Mouse (Mus musculus): ENCODE results near the gene Brsk1. TPM values are rescaled to one million over a fixed set of nuclear protein-coding genes. Genes with fewer than 3 reads are reported as not detected.
A peak's percentile ranks its signal among the peaks of the same experiment; 100 is the strongest.

The Brsk1 gene
- polyA plus RNA-seq, 1 experiment from 2014 or later = 2.1 TPM

DNA sequence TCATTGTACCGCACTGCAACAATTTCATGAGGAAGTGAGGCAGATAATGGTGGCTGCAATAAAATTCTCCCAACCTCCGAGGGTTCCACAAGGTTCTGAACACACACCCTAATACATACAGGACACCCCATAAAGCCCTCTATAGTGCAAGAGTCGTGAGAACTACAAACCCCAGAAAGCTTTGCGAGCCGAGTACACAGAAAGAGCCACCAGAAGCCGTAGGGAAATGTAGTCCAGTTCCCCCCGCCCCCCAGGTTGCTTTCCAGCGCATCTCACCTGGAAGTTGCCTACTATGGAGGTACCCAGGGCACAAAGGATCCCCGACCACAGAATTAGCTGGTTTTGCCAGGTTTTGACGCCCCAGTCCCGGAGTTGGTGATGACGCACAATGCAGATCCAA, 33.1 kb downstream of the Brsk1 start:
- WGBS = 37% methylated on average over 12 of the region's 12 CpGs
- no peaks in the 10 kb centered on the region for H3K27me3 ChIP-seq (ENCODE audit: control insufficient read depth, insufficient read depth, low read length)
- H3K9ac ChIP-seq (replicated peaks; ENCODE audit: low read length) = no peak overlapping the region
- no peaks in the 10 kb centered on the region for H3K4me1 ChIP-seq (ENCODE audit: control insufficient read depth, insufficient read depth, low read length)
- H3K4me3 ChIP-seq (ENCODE audit: low read depth, low read length) = 0 out of 2 replicates have a peak overlapping the region, but pooled peaks have one; percentile 12
- no peak for ATAC-seq (replicated peaks; ENCODE audit: insufficient number of reproducible peaks, low FRiP score, low TSS enrichment, low read depth)
- no peak overlapping the region for H3K27ac ChIP-seq (replicated peaks; ENCODE audit: low read depth, low read length)
- no peaks in the 10 kb centered on the region for H3K9me3 ChIP-seq (replicated peaks; ENCODE audit: control insufficient read depth, low read length)
- H3K4me2 ChIP-seq (ENCODE audit: low read depth, low read length) = peak overlapping the region; percentile 25; the same call in 1 of the 2 replicates
- H3K36me3 ChIP-seq (replicated peaks; ENCODE audit: control insufficient read depth, insufficient read depth, low read depth, low read length) = no peaks in the 10 kb centered on the region
- DNase-seq (ENCODE audit: low spot score) = peak; percentile 45

- no peak overlapping the region for H3K4me3 ChIP-seq (ENCODE audit: low read depth, low read length)
- no peak overlapping the region for H3K9ac ChIP-seq (replicated peaks; ENCODE audit: low read length)
- no peaks in the 10 kb centered on the region for H3K4me1 ChIP-seq (ENCODE audit: control insufficient read depth, insufficient read depth, low read length)
- H3K36me3 ChIP-seq (replicated peaks; ENCODE audit: control insufficient read depth, insufficient read depth, low read depth, low read length) = no peaks in the 10 kb centered on the region
- H3K27me3 ChIP-seq (ENCODE audit: control insufficient read depth, insufficient read depth, low read length) = no peaks in the 10 kb centered on the region
- 79% methylated on average over 3 of the region's 3 CpGs for WGBS
- no peak for ATAC-seq (replicated peaks; ENCODE audit: insufficient number of reproducible peaks, low FRiP score, low TSS enrichment, low read depth)
- H3K27ac ChIP-seq (replicated peaks; ENCODE audit: low read depth, low read length) = no peak overlapping the region
- H3K4me2 ChIP-seq (ENCODE audit: low read depth, low read length) = no peak overlapping the region
- no peak for DNase-seq (ENCODE audit: low spot score)
- no peaks in the 10 kb centered on the region for H3K9me3 ChIP-seq (replicated peaks; ENCODE audit: control insufficient read depth, low read length)
These were observed 34.0 kb downstream of the Brsk1 start for GRCm38 (mm10) chr7:4724359-4724758.

DNA sequence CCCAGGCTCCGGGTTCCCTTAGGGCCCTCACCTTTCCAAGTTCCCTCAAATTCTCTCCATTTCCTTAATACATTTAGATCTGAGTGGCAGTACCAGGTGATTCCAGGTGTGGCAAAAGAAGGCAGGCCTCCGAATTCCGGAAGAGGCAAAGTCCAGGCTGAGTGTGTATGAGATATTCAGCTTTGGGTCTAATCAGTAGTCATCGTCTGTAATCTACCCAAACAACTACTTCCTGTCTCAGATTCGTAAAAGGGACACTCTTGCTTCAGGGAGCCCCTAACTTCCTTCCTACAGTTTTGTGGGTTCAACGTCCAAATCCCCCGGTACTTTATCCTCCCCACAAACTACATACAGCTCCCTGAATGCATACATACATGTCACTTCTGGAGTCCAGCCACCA, 34.8 kb downstream of the Brsk1 start, which contains the start of gene Tmem150b:
TSS of gene Tmem150b (minus strand) at position 81 of the 400 bp plus-strand sequence.
- H3K4me3 ChIP-seq (ENCODE audit: low read depth, low read length) = no peak within 1 kb of the TSS
- no peaks in the 10 kb centered on the region for H3K36me3 ChIP-seq (replicated peaks; ENCODE audit: control insufficient read depth, insufficient read depth, low read depth, low read length)
- H3K4me2 ChIP-seq (ENCODE audit: low read depth, low read length) = no peak within 1 kb of the TSS
- ATAC-seq (replicated peaks; ENCODE audit: insufficient number of reproducible peaks, low FRiP score, low TSS enrichment, low read depth) (no peak), DNase-seq (ENCODE audit: low spot score) (no peak)
- H3K27me3 ChIP-seq (ENCODE audit: control insufficient read depth, insufficient read depth, low read length) = no peaks in the 10 kb centered on the region
- H3K4me1 ChIP-seq (ENCODE audit: control insufficient read depth, insufficient read depth, low read length) = no peaks in the 10 kb centered on the region
- 83% methylated on average over 7 of the region's 7 CpGs for WGBS
- H3K27ac ChIP-seq (replicated peaks; ENCODE audit: low read depth, low read length) = no peak within 1 kb of the TSS
- no peak within 1 kb of the TSS for H3K9ac ChIP-seq (replicated peaks; ENCODE audit: low read length)
- no peaks in the 10 kb centered on the region for H3K9me3 ChIP-seq (replicated peaks; ENCODE audit: control insufficient read depth, low read length)

DNA sequence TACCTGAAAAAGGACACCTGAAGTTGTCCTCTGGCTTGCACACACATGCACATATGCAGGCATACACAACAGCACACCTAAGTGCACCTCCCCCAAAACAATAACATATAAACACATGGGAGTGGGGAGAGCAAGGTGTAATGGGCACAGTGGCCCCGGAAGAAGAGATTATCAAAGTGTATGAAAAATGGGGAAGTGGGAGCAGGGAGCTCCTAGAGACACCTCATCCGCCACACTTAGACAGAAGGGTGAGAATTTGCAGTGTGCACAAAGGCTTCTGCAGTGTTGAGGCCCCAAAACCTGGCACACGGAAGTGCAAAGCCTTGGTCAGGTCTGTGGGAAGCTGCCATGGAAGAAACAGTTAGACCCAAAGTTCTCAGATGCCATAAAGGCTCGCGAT, 40.7 kb downstream of the Brsk1 start:
- Histone ChIP-seq H3K4me2 (ENCODE audit: low read depth, low read length) (no peak overlapping the region), H3K4me1 (ENCODE audit: control insufficient read depth, insufficient read depth, low read length) (no peaks in the 10 kb centered on the region), H3K27ac (replicated peaks; ENCODE audit: low read depth, low read length) (no peak overlapping the region), H3K4me3 (ENCODE audit: low read depth, low read length) (no peak overlapping the region), H3K36me3 (replicated peaks; ENCODE audit: control insufficient read depth, insufficient read depth, low read depth, low read length) (no peaks in the 10 kb centered on the region), H3K9me3 (replicated peaks; ENCODE audit: control insufficient read depth, low read length) (no peaks in the 10 kb centered on the region), H3K27me3 (ENCODE audit: control insufficient read depth, insufficient read depth, low read length) (no peaks in the 10 kb centered on the region), H3K9ac (replicated peaks; ENCODE audit: low read length) (no peak overlapping the region)
- no peak for DNase-seq (ENCODE audit: low spot score)
- WGBS = 86% methylated on average over 5 of the region's 5 CpGs
- ATAC-seq (replicated peaks; ENCODE audit: insufficient number of reproducible peaks, low FRiP score, low TSS enrichment, low read depth) = no peak

- no peak for ATAC-seq (replicated peaks; ENCODE audit: insufficient number of reproducible peaks, low FRiP score, low TSS enrichment, low read depth)
- no peak overlapping the region for H3K4me3 ChIP-seq (ENCODE audit: low read depth, low read length)
- H3K9ac ChIP-seq (replicated peaks; ENCODE audit: low read length) = no peak overlapping the region
- DNase-seq (ENCODE audit: low spot score) = no peak
- no peak overlapping the region for H3K27ac ChIP-seq (replicated peaks; ENCODE audit: low read depth, low read length)
- H3K9me3 ChIP-seq (replicated peaks; ENCODE audit: control insufficient read depth, low read length) = no peaks in the 10 kb centered on the region
- no peaks in the 10 kb centered on the region for H3K27me3 ChIP-seq (ENCODE audit: control insufficient read depth, insufficient read depth, low read length)
- H3K4me2 ChIP-seq (ENCODE audit: low read depth, low read length) = no peak overlapping the region
- no peaks in the 10 kb centered on the region for H3K4me1 ChIP-seq (ENCODE audit: control insufficient read depth, insufficient read depth, low read length)
- 66% methylated on average over 6 of the region's 6 CpGs for WGBS
- no peaks in the 10 kb centered on the region for H3K36me3 ChIP-seq (replicated peaks; ENCODE audit: control insufficient read depth, insufficient read depth, low read depth, low read length)
These were observed 42.6 kb downstream of the Brsk1 start for GRCm38 (mm10) chr7:4732968-4733392.

DNA sequence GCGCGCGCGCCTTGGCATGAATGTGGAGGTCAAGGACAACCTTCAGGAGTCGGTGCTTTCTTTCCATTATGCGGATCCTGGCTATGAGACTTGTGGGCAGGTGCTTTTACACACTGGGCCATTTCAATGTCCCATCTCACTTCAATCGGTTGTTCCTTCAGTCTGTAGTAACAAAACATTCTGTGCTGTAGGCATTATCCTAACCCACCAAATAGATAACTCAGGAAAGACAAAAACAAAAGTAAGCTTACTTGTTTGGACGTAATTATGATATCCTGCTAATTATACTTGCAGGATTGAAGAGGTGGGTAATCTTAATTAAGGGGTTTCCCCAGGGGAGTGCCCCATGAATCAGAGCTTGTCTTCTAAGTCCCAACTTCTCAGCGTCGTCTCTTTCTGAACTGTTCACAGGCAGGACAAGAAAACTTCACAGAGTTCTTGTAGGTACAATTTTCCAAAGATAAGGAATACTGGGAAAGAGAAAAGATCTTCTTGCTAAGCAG, 48.7 kb downstream of the Brsk1 start:
- Histone ChIP-seq H3K9ac (replicated peaks; ENCODE audit: low read length) (no peak overlapping the region; the same call in 1 of the 2 replicates), H3K4me2 (ENCODE audit: low read depth, low read length) (peak overlapping the region; percentile 27), H3K4me3 (ENCODE audit: low read depth, low read length) (peak overlapping the region; percentile 21), H3K27me3 (ENCODE audit: control insufficient read depth, insufficient read depth, low read length) (no peaks in the 10 kb centered on the region), H3K4me1 (ENCODE audit: control insufficient read depth, insufficient read depth, low read length) (no peaks in the 10 kb centered on the region), H3K9me3 (replicated peaks; ENCODE audit: control insufficient read depth, low read length) (no peaks in the 10 kb centered on the region), H3K27ac (replicated peaks; ENCODE audit: low read depth, low read length) (no peak overlapping the region; the same call in 1 of the 2 replicates), H3K36me3 (replicated peaks; ENCODE audit: control insufficient read depth, insufficient read depth, low read depth, low read length) (peaks cover 2% of the 10 kb centered on the region)
- DNase-seq (ENCODE audit: low spot score) = no peak
- ATAC-seq (replicated peaks; ENCODE audit: insufficient number of reproducible peaks, low FRiP score, low TSS enrichment, low read depth) = no peak
- WGBS = 45% methylated on average over 10 of the region's 10 CpGs

DNA sequence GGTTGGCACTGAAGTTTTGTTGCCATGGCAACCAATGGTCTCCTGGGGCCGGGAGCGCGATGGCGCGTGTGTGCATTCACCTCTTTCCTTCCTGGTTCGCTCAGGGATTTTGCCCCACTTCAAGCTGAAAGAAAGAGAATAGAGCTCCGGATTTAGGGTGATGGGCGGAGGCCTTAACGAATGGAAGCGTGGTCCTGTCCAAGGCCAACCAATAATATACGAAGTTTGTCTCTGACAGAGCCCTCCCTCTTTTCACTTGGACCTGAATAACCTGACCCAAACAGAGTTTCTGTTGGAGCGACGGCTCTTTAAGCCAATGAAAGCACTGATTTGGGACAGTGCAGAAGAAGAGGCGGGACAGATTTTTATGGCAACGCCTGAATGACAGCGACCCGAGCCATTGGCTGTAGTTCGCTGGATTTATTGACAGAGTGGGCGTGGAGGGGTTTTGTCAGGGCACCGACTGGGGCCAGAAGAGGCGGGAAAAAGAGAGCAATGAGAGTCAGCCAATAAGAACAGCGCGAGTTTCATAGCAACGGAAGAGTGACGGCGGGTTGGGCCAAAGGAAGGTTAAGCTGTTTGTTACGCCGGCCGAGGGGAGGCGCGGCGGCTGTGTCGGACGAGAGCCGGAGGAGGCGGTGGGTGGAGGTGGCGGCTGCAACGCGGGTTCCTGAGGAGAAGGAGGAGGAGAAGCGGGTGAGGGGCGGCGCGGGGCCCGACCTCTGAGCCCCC, 49.3 kb downstream of the Brsk1 start, which contains the start of gene Kmt5c:
TSS of gene Kmt5c (plus strand) at position 572 of the 732 bp plus-strand sequence.
- WGBS = under 1% methylated on average over 41 of the region's 44 CpGs
- Histone ChIP-seq H3K4me1 (ENCODE audit: control insufficient read depth, insufficient read depth, low read length) (no peaks in the 10 kb centered on the region), H3K4me2 (ENCODE audit: low read depth, low read length) (peak within 1 kb of the TSS; percentile 88), H3K36me3 (replicated peaks; ENCODE audit: control insufficient read depth, insufficient read depth, low read depth, low read length) (peaks cover 2% of the 10 kb centered on the region), H3K27ac (replicated peaks; ENCODE audit: low read depth, low read length) (peak within 1 kb of the TSS; percentile 81), H3K9me3 (replicated peaks; ENCODE audit: control insufficient read depth, low read length) (no peaks in the 10 kb centered on the region), H3K27me3 (ENCODE audit: control insufficient read depth, insufficient read depth, low read length) (no peaks in the 10 kb centered on the region), H3K9ac (replicated peaks; ENCODE audit: low read length) (peak within 1 kb of the TSS; percentile 92), H3K4me3 (ENCODE audit: low read depth, low read length) (peak within 1 kb of the TSS; percentile 81)
- DNase-seq (ENCODE audit: low spot score) (peak; percentile 99), ATAC-seq (replicated peaks; ENCODE audit: insufficient number of reproducible peaks, low FRiP score, low TSS enrichment, low read depth) (peak; percentile 98)

GRCm38 (mm10) chr7:4740309-4740727, 49.9 kb downstream of the Brsk1 start:
- ATAC-seq (replicated peaks; ENCODE audit: insufficient number of reproducible peaks, low FRiP score, low TSS enrichment, low read depth) = peak; percentile 34
- Histone ChIP-seq H3K27me3 (ENCODE audit: control insufficient read depth, insufficient read depth, low read length) (no peaks in the 10 kb centered on the region), H3K9me3 (replicated peaks; ENCODE audit: control insufficient read depth, low read length) (no peaks in the 10 kb centered on the region), H3K4me1 (ENCODE audit: control insufficient read depth, insufficient read depth, low read length) (no peaks in the 10 kb centered on the region), H3K36me3 (replicated peaks; ENCODE audit: control insufficient read depth, insufficient read depth, low read depth, low read length) (peaks cover 2% of the 10 kb centered on the region), H3K4me2 (ENCODE audit: low read depth, low read length) (peak overlapping the region; percentile 88), H3K27ac (replicated peaks; ENCODE audit: low read depth, low read length) (peak overlapping the region; percentile 81), H3K4me3 (ENCODE audit: low read depth, low read length) (peak overlapping the region; percentile 81), H3K9ac (replicated peaks; ENCODE audit: low read length) (peak overlapping the region; percentile 92)
- WGBS = 0% methylated on average over 14 of the region's 14 CpGs
- DNase-seq (ENCODE audit: low spot score) = no peak
